Mouse (Mus musculus) brain, embryonic 14.5 days (tissue): ENCODE measurements around the gene Srp9.

Experiments
- CTCF ChIP-seq: fragments of 200-500 bp; IDR thresholded peaks from 2 replicates; pipeline ENCODE4 v1.5.1; 2012; ENCODE audit warnings: inconsistent platforms, mild to moderate bottlenecking, moderate library complexity, borderline replicate concordance; ENCODE audit not compliant: insufficient read depth, insufficient read length; ENCODE audit errors: extremely low read depth
- POLR2A ChIP-seq: fragments of 200-500 bp; IDR thresholded peaks from 2 replicates; pipeline ENCODE4 v1.6.1; 2012; ENCODE audit warnings: mild to moderate bottlenecking, inconsistent platforms, borderline replicate concordance; ENCODE audit not compliant: poor library complexity, insufficient read depth, insufficient read length, severe bottlenecking; ENCODE audit errors: extremely low read depth

DNA sequence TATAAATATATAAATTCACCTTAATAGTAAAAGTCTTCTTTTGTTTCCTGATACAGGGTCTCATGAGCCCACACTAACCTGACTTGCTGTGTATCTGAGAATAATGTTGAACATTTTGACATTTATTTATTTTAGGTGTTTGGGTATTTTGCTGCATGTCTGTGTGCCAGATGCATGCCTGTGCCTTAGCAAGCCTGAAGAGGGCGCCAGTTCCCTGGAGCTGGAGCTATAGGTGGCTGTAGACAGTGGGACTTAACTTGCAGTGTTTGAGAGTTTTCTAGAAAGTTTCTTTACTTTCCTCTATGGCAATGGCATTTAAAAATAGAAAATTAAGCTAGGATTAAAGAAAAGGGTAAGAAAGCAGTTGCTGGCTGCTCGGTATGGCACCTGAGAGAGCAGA, 6.3 kb downstream of the Srp9 start:
- TF ChIP-seq CTCF (peak; percentile 62; the same call in 1 of the 2 replicates), POLR2A (no peak)
